Mouse (Mus musculus): Measurements from ENCODE around the gene Slc1a5. TPM values are rescaled to one million over a fixed set of nuclear protein-coding genes. Genes with fewer than 3 reads are reported as not detected.
A peak's percentile ranks its signal among the peaks of the same experiment; 100 is the strongest.

Slc1a5 gene
- polyA plus RNA-seq, 1 experiment from 2014 or later, result 34.1 TPM

DNA sequence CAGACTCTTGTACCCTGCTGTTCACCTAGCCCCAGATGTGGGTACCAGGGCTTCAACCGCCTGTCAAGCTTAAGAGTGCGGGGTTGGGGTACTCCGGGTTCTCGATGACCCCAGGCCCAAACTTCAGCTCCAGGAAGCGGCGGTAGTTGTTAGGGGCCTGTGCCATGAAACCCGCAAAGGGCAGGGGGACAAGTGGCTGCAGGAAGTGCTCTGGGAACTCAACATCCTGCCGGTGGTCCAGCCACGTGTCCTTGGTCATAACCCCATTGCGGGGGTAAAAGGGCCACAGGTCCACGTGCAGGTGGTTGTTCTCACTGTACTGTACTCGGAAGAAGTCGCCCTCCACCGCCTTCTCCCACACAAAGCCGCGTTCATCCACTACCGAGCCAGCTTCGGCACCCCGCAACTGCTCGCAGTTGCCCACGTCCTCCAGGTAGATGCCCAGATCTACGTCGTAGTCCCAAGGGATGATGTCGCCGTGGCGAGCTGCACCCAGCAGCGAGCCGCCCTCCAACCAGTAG lies 29.3 kb downstream of the Slc1a5 start:
- Histone ChIP-seq H3K9ac (ENCODE audit: low read length) (no peak overlapping the region), H3K4me2 (ENCODE audit: low read depth, low read length, severe bottlenecking) (peak overlapping the region; percentile 61), H3K9me3 (ENCODE audit: control insufficient read depth, low read length) (no peaks in the 10 kb centered on the region), H3K27me3 (ENCODE audit: control insufficient read depth, insufficient read depth, low read length) (peaks cover 28% of the 10 kb centered on the region), H3K4me3 (ENCODE audit: low read depth, low read length) (peak overlapping the region; percentile 30), H3K4me1 (replicated peaks; ENCODE audit: control insufficient read depth, insufficient read depth, low read length) (peaks cover 19% of the 10 kb centered on the region), H3K36me3 (ENCODE audit: control insufficient read depth, insufficient read depth, low read length) (no peaks in the 10 kb centered on the region; the same call in 1 of the 2 replicates), H3K27ac (ENCODE audit: low read depth, low read length) (no peak overlapping the region)
- no peak for DNase-seq (ENCODE audit: low spot score)
- 50% methylated on average over 28 of the region's 28 CpGs for WGBS
- no peak for ATAC-seq (replicated peaks; ENCODE audit: low FRiP score)

DNA sequence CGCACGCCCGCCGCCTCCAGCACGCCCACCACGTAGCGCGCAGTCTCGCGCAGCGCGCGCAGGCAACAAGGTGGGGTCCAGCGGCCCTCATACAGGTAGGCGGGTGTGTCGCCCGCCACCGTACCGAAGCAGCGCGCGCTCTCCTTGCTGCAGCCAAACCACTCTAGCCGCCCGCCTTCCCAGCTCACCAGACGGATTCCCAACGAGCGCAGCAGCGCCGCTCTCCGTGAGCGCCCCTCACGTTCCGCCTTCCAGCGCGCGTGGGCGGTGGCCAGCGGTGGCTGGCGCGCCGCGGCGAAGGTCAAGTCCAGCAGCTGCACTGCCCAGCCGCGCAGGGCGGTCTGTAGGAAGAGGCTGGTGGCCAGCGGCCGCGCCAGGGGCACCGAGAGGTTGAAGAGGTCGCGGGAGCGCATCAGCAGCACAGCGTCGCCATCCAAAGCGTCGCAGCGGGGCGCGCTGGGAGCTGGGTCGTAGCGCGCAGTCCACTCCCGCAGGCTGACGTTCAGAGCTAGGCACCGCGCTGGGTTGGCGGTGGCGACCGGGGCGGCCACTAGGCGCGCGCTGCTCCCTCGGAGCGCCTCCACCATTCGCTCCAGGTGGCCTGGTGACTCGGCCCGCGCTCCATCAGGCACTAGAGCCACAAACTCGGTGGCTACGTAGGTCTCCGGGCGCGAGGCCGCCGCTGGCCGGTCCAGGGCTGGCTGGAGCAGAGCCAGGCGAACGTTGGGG lies 29.9 kb downstream of the Slc1a5 start:
- 7% methylated on average over 90 of the region's 90 CpGs for WGBS
- no peaks in the 10 kb centered on the region; the same call in 1 of the 2 replicates for H3K36me3 ChIP-seq (ENCODE audit: control insufficient read depth, insufficient read depth, low read length)

DNA sequence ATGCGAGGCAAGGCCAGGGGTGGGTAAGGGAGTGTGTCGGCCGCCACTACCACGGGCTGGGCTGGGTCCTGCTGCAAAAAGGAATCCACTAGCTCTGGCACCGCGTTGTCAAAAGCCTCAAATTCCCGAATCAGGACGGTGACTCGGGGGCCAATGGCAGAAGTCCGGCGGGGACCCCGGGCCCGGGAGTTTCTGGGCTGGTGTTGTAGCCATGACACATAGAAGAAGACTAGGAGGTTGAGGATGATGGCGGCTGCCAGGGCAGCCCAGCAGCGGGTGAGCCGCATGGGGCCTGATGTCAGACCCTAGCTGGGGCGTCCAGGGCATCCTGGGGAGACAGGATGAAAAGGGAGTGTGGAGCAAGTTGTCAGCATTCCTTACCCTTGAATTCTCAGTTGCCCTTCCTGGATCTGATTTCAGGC lies 30.5 kb downstream of the Slc1a5 start:
- H3K4me3 ChIP-seq (ENCODE audit: low read depth, low read length), result peak overlapping the region; percentile 30
- H3K9ac ChIP-seq (ENCODE audit: low read length), result peak overlapping the region; percentile 37
- no peaks in the 10 kb centered on the region for H3K9me3 ChIP-seq (ENCODE audit: control insufficient read depth, low read length)
- no peak overlapping the region for H3K27ac ChIP-seq (ENCODE audit: low read depth, low read length)
- DNase-seq (ENCODE audit: low spot score) (no peak), ATAC-seq (replicated peaks; ENCODE audit: low FRiP score) (no peak)
- no peaks in the 10 kb centered on the region; the same call in 1 of the 2 replicates for H3K36me3 ChIP-seq (ENCODE audit: control insufficient read depth, insufficient read depth, low read length)
- H3K4me1 ChIP-seq (replicated peaks; ENCODE audit: control insufficient read depth, insufficient read depth, low read length), result peaks cover 24% of the 10 kb centered on the region
- H3K27me3 ChIP-seq (ENCODE audit: control insufficient read depth, insufficient read depth, low read length), result peaks cover 28% of the 10 kb centered on the region
- peak overlapping the region; percentile 61 for H3K4me2 ChIP-seq (ENCODE audit: low read depth, low read length, severe bottlenecking)
- 8% methylated on average over 17 of the region's 17 CpGs for WGBS

More for the DNA sequence above, 29.9 kb downstream of the Slc1a5 start:
- peak overlapping the region; percentile 61 for H3K4me2 ChIP-seq (ENCODE audit: low read depth, low read length, severe bottlenecking)
- H3K27ac ChIP-seq (ENCODE audit: low read depth, low read length), result no peak overlapping the region
- H3K4me3 ChIP-seq (ENCODE audit: low read depth, low read length), result peak overlapping the region; percentile 30
- H3K9ac ChIP-seq (ENCODE audit: low read length), result peak overlapping the region; percentile 37
- peaks cover 24% of the 10 kb centered on the region for H3K4me1 ChIP-seq (replicated peaks; ENCODE audit: control insufficient read depth, insufficient read depth, low read length)
- ATAC-seq (replicated peaks; ENCODE audit: low FRiP score) (no peak), DNase-seq (ENCODE audit: low spot score) (peak; percentile 71)
- peaks cover 28% of the 10 kb centered on the region for H3K27me3 ChIP-seq (ENCODE audit: control insufficient read depth, insufficient read depth, low read length)
- H3K9me3 ChIP-seq (ENCODE audit: control insufficient read depth, low read length), result no peaks in the 10 kb centered on the region

DNA sequence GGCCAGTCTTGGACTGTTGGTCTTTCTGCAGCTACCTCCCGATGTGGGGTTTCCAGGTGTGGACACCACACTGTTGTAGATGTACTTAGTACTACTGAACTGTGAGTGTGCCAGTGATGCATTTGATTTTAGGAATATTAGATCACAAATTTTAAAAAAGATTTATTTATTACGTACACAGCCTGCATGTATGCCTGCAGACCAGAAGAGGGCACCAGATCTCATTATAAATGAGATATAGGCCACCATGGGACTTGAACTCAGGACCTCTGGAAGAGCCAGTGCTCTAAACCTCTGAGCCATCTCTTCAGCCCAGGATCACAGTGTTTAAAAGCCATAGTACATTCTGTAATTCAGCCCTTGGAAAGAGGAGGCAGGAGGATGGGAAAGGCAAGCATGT lies 31.4 kb downstream of the Slc1a5 start:
- Histone ChIP-seq H3K36me3 (ENCODE audit: control insufficient read depth, insufficient read depth, low read length) (no peaks in the 10 kb centered on the region; the same call in 1 of the 2 replicates), H3K4me2 (ENCODE audit: low read depth, low read length, severe bottlenecking) (no peak overlapping the region), H3K27ac (ENCODE audit: low read depth, low read length) (no peak overlapping the region), H3K4me1 (replicated peaks; ENCODE audit: control insufficient read depth, insufficient read depth, low read length) (peaks cover 25% of the 10 kb centered on the region), H3K9me3 (ENCODE audit: control insufficient read depth, low read length) (no peaks in the 10 kb centered on the region), H3K4me3 (ENCODE audit: low read depth, low read length) (no peak overlapping the region), H3K27me3 (ENCODE audit: control insufficient read depth, insufficient read depth, low read length) (peaks cover 28% of the 10 kb centered on the region), H3K9ac (ENCODE audit: low read length) (no peak overlapping the region)
- ATAC-seq (replicated peaks; ENCODE audit: low FRiP score) (no peak), DNase-seq (ENCODE audit: low spot score) (no peak)
- 74% methylated on average over 2 of the region's 2 CpGs for WGBS

DNA sequence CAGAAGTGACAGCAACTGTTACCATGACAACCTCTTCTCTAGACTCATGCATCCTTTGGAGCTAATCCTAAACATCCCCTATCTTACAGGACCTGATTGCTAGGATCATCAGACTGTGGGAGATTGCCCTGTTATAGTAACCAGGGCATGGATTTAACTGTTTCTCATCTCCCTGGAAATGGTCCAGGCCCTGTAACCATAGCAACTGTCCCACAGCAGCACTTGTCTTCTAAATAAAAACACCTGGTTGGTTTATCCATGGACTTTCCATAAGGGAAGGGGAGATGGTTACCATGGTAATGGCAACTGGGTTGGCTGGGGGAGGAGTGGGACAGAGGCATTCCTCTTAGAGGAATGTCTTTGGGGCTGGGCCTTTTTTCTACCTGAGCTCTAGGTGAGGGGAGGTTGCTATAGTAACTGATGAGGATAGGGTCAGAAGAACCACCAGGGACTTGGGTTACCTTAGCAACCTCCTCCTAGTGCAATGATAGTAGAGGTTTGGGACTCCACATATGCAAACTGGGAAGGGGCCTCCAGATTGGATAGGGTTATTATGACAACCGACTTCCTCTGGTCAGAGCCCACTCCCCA lies 34.3 kb downstream of the Slc1a5 start, which contains the start of gene Strn4:
Gene Strn4 (plus strand): TSS at position 539 of the 591 bp plus-strand sequence.
- H3K4me3 ChIP-seq (ENCODE audit: low read depth, low read length), result peak within 1 kb of the TSS; percentile 97
- H3K4me2 ChIP-seq (ENCODE audit: low read depth, low read length, severe bottlenecking), result peak within 1 kb of the TSS; percentile 98
- peaks cover 26% of the 10 kb centered on the region for H3K27me3 ChIP-seq (ENCODE audit: control insufficient read depth, insufficient read depth, low read length)
- no peaks in the 10 kb centered on the region for H3K9me3 ChIP-seq (ENCODE audit: control insufficient read depth, low read length)
- WGBS, result 13% methylated on average over 1 of the region's 1 CpGs
- H3K9ac ChIP-seq (ENCODE audit: low read length), result peak within 1 kb of the TSS; percentile 99
- ATAC-seq (replicated peaks; ENCODE audit: low FRiP score) (peak; percentile 64), DNase-seq (ENCODE audit: low spot score) (no peak)
- peaks cover 29% of the 10 kb centered on the region for H3K4me1 ChIP-seq (replicated peaks; ENCODE audit: control insufficient read depth, insufficient read depth, low read length)
- peak within 1 kb of the TSS; percentile 98 for H3K27ac ChIP-seq (ENCODE audit: low read depth, low read length)
- no peaks in the 10 kb centered on the region; the same call in 1 of the 2 replicates for H3K36me3 ChIP-seq (ENCODE audit: control insufficient read depth, insufficient read depth, low read length)

DNA sequence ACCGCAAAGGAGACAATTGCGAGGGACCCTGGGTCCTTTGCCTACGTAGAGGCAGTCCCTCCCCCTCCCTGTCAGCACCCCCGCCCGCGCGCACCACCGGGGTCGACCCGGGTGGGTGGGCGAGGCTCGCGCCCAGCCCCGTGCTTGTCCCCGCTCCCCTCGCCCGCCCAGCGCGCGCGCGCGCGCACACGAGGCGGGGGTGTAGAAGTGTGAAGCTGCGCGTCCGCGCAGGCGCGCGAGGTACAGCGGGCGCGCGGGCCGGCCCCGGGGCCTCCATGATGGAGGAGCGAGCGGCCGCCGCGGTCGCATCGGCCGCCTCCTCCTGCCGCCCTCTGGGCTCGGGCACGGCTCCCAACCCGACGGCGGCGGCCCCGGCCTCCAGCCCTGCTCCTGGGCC lies 34.9 kb downstream of the Slc1a5 start:
- ATAC-seq (replicated peaks; ENCODE audit: low FRiP score) (peak; percentile 88), DNase-seq (ENCODE audit: low spot score) (peak; percentile 90)
- no peaks in the 10 kb centered on the region; the same call in 1 of the 2 replicates for H3K36me3 ChIP-seq (ENCODE audit: control insufficient read depth, insufficient read depth, low read length)
- H3K4me2 ChIP-seq (ENCODE audit: low read depth, low read length, severe bottlenecking), result peak overlapping the region; percentile 98
- H3K4me3 ChIP-seq (ENCODE audit: low read depth, low read length), result peak overlapping the region; percentile 97
- under 1% methylated on average over 41 of the region's 55 CpGs for WGBS
- H3K9ac ChIP-seq (ENCODE audit: low read length), result peak overlapping the region; percentile 99
- peak overlapping the region; percentile 98 for H3K27ac ChIP-seq (ENCODE audit: low read depth, low read length)
- H3K27me3 ChIP-seq (ENCODE audit: control insufficient read depth, insufficient read depth, low read length), result peaks cover 19% of the 10 kb centered on the region
- no peaks in the 10 kb centered on the region for H3K9me3 ChIP-seq (ENCODE audit: control insufficient read depth, low read length)
- H3K4me1 ChIP-seq (replicated peaks; ENCODE audit: control insufficient read depth, insufficient read depth, low read length), result peaks cover 24% of the 10 kb centered on the region

DNA sequence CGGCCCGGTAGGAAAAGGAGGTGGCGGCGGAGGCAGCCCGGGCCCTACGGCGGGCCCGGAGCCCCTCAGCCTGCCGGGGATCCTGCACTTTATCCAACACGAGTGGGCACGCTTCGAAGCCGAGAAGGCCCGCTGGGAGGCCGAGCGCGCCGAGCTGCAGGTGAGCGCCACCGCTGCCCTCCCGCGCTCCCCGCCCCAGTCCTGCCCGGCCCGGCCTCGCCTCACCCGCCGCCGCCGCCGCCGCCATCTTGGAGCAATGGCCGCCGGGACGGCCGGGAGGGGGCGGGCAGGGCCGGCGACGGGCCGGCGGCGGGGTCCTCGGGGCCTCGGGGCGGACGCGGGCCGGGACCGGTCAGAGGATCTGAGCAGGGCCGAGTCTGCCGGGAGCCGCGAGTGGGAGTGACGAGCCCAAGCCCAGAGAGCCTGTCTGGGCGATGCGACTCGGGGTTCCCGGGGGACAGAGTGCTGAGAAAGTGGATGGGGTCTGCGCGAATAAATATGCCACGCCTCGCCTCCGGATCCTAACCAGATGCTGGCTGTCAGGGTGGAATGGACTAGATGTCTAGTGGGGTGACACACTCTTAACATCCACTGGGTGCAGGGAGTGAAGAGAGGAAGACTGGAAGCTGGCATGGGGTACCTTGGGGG lies 35.5 kb downstream of the Slc1a5 start, which contains the start of gene Fkrp:
Gene Fkrp (minus strand): TSS at position 258 of the 648 bp plus-strand sequence.
- under 1% methylated on average over 55 of the region's 64 CpGs for WGBS
- H3K27ac ChIP-seq (ENCODE audit: low read depth, low read length), result peak within 1 kb of the TSS; percentile 98

DNA sequence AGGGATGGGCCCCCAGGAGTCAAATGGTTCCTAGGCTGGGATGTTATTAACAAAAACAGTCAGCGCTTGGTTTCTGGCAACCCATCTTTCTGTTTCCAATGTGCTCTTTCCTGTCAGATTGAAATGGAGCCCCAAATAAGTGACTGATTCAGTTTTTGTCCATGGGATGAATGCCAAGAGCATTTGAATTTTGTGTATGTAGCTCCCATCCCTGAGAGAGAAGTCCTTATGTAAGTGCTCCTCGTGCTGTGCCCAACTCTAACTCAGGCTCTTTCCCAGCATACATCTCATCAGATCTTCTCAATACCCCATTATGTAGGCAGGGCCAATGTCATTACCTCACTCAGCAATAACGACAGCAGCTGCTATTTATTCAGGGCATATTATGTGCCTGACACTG lies 36.6 kb downstream of the Slc1a5 start:
- 58% methylated on average over 3 of the region's 3 CpGs for WGBS
- Histone ChIP-seq H3K4me1 (replicated peaks; ENCODE audit: control insufficient read depth, insufficient read depth, low read length) (peaks cover 18% of the 10 kb centered on the region), H3K9ac (ENCODE audit: low read length) (peak overlapping the region; percentile 99), H3K27me3 (ENCODE audit: control insufficient read depth, insufficient read depth, low read length) (0 out of 2 replicates have a peak, but pooled peaks cover 3% of the 10 kb centered on the region), H3K9me3 (ENCODE audit: control insufficient read depth, low read length) (no peaks in the 10 kb centered on the region), H3K27ac (ENCODE audit: low read depth, low read length) (no peak overlapping the region), H3K4me3 (ENCODE audit: low read depth, low read length) (peak overlapping the region; percentile 97), H3K4me2 (ENCODE audit: low read depth, low read length, severe bottlenecking) (peak overlapping the region; percentile 98), H3K36me3 (ENCODE audit: control insufficient read depth, insufficient read depth, low read length) (no peaks in the 10 kb centered on the region; the same call in 1 of the 2 replicates)
- DNase-seq (ENCODE audit: low spot score) (no peak), ATAC-seq (replicated peaks; ENCODE audit: low FRiP score) (no peak)

More for the DNA sequence above, 35.5 kb downstream of the Slc1a5 start, which contains the start of gene Fkrp:
- H3K36me3 ChIP-seq (ENCODE audit: control insufficient read depth, insufficient read depth, low read length), result no peaks in the 10 kb centered on the region; the same call in 1 of the 2 replicates
- H3K4me3 ChIP-seq (ENCODE audit: low read depth, low read length), result peak within 1 kb of the TSS; percentile 97
- peaks cover 14% of the 10 kb centered on the region for H3K27me3 ChIP-seq (ENCODE audit: control insufficient read depth, insufficient read depth, low read length)
- peaks cover 21% of the 10 kb centered on the region for H3K4me1 ChIP-seq (replicated peaks; ENCODE audit: control insufficient read depth, insufficient read depth, low read length)
- peak; percentile 74 for ATAC-seq (replicated peaks; ENCODE audit: low FRiP score)
- H3K4me2 ChIP-seq (ENCODE audit: low read depth, low read length, severe bottlenecking), result peak within 1 kb of the TSS; percentile 98
- peak within 1 kb of the TSS; percentile 99 for H3K9ac ChIP-seq (ENCODE audit: low read length)
- peak; percentile 83 for DNase-seq (ENCODE audit: low spot score)
- no peaks in the 10 kb centered on the region for H3K9me3 ChIP-seq (ENCODE audit: control insufficient read depth, low read length)
